Mouse (Mus musculus) ES-E14 (cell line): ENCODE measurements at regions not wholly inside any gene's neighbourhood (a gene's known extent, or its start where the extent isn't known, plus 50 kb on each side); places are given as distances from the start of the nearest gene placed in this dataset.

Experiments used
- DNase-seq: peaks from one replicate; pipeline ENCODE4 v3.0.0-alpha.2; 2013; ENCODE audit warnings: low read depth, low spot score
- H3K27ac ChIP-seq: 2 replicates; pipeline ENCODE4 v1.5.1; 2012; ENCODE audit warnings: low read depth, mild to moderate bottlenecking, low read length, moderate library complexity, mixed read lengths; ENCODE audit not compliant: poor library complexity, insufficient read depth, severe bottlenecking
- H3K36me3 ChIP-seq: 2 replicates; pipeline ENCODE4 v1.6.1; 2012; ENCODE audit warnings: mild to moderate bottlenecking, low read length, moderate library complexity, mixed read lengths; ENCODE audit not compliant: control insufficient read depth, poor library complexity, insufficient read depth, severe bottlenecking
- H3K4me1 ChIP-seq, 2 experiments: fragments of 150-350 bp in 1 of 2; sonication (generic) in 1 of 2; 2 replicates each; pipeline ENCODE4 v1.6.1; 2012; ENCODE audit warnings: low read length in 2 of 2, mild to moderate bottlenecking in 1 of 2, mixed read lengths in 1 of 2; ENCODE audit not compliant: control insufficient read depth in 2 of 2, insufficient read depth in 2 of 2, poor library complexity in 1 of 2
- H3K4me3 ChIP-seq, 2 experiments: fragments of 150-350 bp in 1 of 2; sonication (generic) in 1 of 2; 2 replicates each; pipeline ENCODE4 v1.5.1; 2012; ENCODE audit warnings: low read length in 2 of 2, low read depth in 1 of 2, mild to moderate bottlenecking in 1 of 2, mixed read lengths in 1 of 2; ENCODE audit not compliant: insufficient read depth in 1 of 2, poor library complexity in 1 of 2, severe bottlenecking in 1 of 2
- H3K9ac ChIP-seq: 2 replicates; pipeline ENCODE4 v1.6.1; 2012; ENCODE audit warnings: low read depth, mild to moderate bottlenecking, low read length, mixed read lengths; ENCODE audit not compliant: poor library complexity, insufficient read depth, severe bottlenecking
- H3K9me3 ChIP-seq: fragments of 150-350 bp; sonication (generic); 2 replicates; pipeline ENCODE4 v1.6.1; 2012; ENCODE audit warnings: low read depth, mild to moderate bottlenecking, low read length; ENCODE audit not compliant: control insufficient read depth, insufficient read depth
- CHD2 ChIP-seq: IDR thresholded peaks from 2 replicates; pipeline ENCODE4 v1.6.1; 2014; ENCODE audit warnings: mild to moderate bottlenecking, low read depth, low read length, inconsistent platforms
- HCFC1 ChIP-seq: IDR thresholded peaks from 2 replicates; pipeline ENCODE4 v1.6.1; 2012; ENCODE audit warnings: low read length, inconsistent platforms, borderline replicate concordance; ENCODE audit not compliant: insufficient read depth
- MAFK ChIP-seq: IDR thresholded peaks from 2 replicates; pipeline ENCODE4 v1.6.1; 2014; ENCODE audit warnings: mild to moderate bottlenecking, low read depth, low read length, inconsistent platforms; ENCODE audit not compliant: insufficient read depth
- ZC3H11A ChIP-seq: IDR thresholded peaks from 2 replicates; pipeline ENCODE4 v1.6.1; 2012; ENCODE audit warnings: low read depth, mild to moderate bottlenecking, inconsistent platforms, low read length, borderline replicate concordance
- ZNF384 ChIP-seq: IDR thresholded peaks from 2 replicates; pipeline ENCODE4 v1.6.1; 2012; ENCODE audit warnings: low read depth, low read length, inconsistent platforms
- in situ Hi-C, 2 experiments: fragments of 600-800 bp; cut with MboI; formaldehyde crosslinking; loops; one replicate each; pipeline ENCODE4 v1.15.1; 2025; ENCODE audit warnings: low sequenced_read_pairs in 2 of 2, inconsistent platforms in 1 of 2; ENCODE audit not compliant: unreplicated experiment in 2 of 2

- Histone ChIP-seq H3K9ac (no peak overlapping the region), H3K4me3 (no peak overlapping the region), H3K9me3 (no peaks in the 10 kb centered on the region), H3K4me1 (peaks cover 1 to 2% of the 10 kb centered on the region in 2 experiments; a peak in 1 of 4 replicates), H3K27ac (no peak overlapping the region), H3K36me3 (no peaks in the 10 kb centered on the region)
- in situ Hi-C loops, result no loop called here
- TF ChIP-seq HCFC1 (no peak), CHD2 (no peak), MAFK (no peak), ZC3H11A (no peak), ZNF384 (no peak)
- peak; percentile 6 for DNase-seq
These were observed 356.2 kb downstream of the Ice1 start for GRCm38 (mm10) chr13:70281051-70281847.

- Histone ChIP-seq H3K9ac (no peak overlapping the region), H3K4me3 (no peak overlapping the region), H3K36me3 (no peaks in the 10 kb centered on the region), H3K27ac (no peak overlapping the region), H3K4me1 (peaks cover 1 to 2% of the 10 kb centered on the region in 2 experiments; a peak in 1 of 4 replicates), H3K9me3 (no peaks in the 10 kb centered on the region)
- no peak for TF ChIP-seq HCFC1
- in situ Hi-C loops, result no loop called here
- DNase-seq, result no peak
These were observed 354.7 kb downstream of the Ice1 start for GRCm38 (mm10) chr13:70282731-70283130.

GRCm38 (mm10) chr13:70283231-70283630 lies 354.2 kb downstream of the Ice1 start:
- TF ChIP-seq ZC3H11A (no peak), ZNF384 (no peak), CHD2 (no peak), HCFC1 (no peak), MAFK (no peak)
- Histone ChIP-seq H3K9me3 (no peaks in the 10 kb centered on the region), H3K4me1 (peaks cover 1 to 2% of the 10 kb centered on the region in 2 experiments; a peak in 1 of 4 replicates), H3K36me3 (no peaks in the 10 kb centered on the region), H3K27ac (no peak overlapping the region), H3K4me3 (no peak overlapping the region), H3K9ac (no peak overlapping the region)
- in situ Hi-C loops, result no loop called here
- no peak for DNase-seq

- no peaks in the 10 kb centered on the region for H3K36me3 ChIP-seq
- H3K9ac ChIP-seq, result no peak overlapping the region
- in situ Hi-C loops, result no loop called here
- H3K4me3 ChIP-seq, result no peak overlapping the region
- no peak overlapping the region for H3K27ac ChIP-seq
- TF ChIP-seq ZC3H11A, result no peak
- no peak for TF ChIP-seq MAFK
- TF ChIP-seq ZNF384, result no peak
- TF ChIP-seq CHD2, result no peak
- no peak for TF ChIP-seq HCFC1
- no peak for DNase-seq
- no peaks in the 10 kb centered on the region for H3K4me1 ChIP-seq
- H3K9me3 ChIP-seq, result no peaks in the 10 kb centered on the region
These were observed 344.7 kb downstream of the Ice1 start for GRCm38 (mm10) chr13:70292713-70293112.
